Mouse (Mus musculus): ENCODE results near the gene Tmem198. TPM values are rescaled to one million over a fixed set of nuclear protein-coding genes. Genes with fewer than 3 reads are reported as not detected.

The Tmem198 gene
- 3.1 TPM for total RNA-seq (2023)

GRCm38 (mm10) chr1:75478916-75479634 lies at the start of gene Tmem198, which contains the start of gene Chpf:
Tmem198 (plus strand) TSS chr1:75479532.
Chpf (minus strand) TSS chr1:75479307.

GRCm38 (mm10) chr1:75435475-75436328 lies 43.6 kb upstream of the Tmem198 start, which contains the start of gene Gmppa:
Gmppa (plus strand) TSS chr1:75435930.

DNA sequence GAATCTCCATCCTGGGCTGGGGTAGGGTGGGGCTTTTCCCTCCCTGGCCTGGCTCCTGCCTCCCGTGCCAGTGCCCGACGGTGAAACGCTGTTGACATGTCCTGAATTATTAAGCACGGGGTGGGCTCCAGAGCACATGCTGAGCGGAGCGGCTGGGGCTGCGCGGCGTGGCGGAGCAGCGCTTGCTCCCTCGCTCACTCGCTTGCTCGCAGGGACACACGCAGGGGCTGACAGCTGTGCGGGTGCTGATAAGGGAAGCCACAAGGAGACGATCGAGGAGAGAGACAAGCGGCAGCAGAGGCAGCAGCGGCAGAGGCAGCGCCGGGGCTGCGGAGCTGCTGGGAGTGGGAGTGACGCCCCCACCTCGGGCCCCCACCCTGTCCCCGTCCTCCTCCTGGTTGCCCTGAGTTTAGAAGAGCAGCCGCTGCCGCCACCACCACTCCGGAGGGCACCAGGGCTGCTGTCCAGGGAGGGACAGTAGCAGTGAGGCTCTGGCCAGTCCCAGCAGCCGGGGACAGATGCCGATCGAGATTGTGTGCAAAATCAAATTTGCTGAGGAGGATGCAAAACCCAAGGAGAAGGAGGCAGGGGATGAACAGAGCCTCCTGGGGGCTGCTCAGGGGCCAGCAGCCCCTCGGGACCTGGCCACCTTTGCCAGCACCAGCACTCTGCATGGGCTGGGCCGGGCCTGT lies 28.9 kb upstream of the Tmem198 start, which contains the start of gene Asic4:
TSS of gene Asic4 (plus strand) at position 123 of the 692 bp plus-strand sequence.

DNA sequence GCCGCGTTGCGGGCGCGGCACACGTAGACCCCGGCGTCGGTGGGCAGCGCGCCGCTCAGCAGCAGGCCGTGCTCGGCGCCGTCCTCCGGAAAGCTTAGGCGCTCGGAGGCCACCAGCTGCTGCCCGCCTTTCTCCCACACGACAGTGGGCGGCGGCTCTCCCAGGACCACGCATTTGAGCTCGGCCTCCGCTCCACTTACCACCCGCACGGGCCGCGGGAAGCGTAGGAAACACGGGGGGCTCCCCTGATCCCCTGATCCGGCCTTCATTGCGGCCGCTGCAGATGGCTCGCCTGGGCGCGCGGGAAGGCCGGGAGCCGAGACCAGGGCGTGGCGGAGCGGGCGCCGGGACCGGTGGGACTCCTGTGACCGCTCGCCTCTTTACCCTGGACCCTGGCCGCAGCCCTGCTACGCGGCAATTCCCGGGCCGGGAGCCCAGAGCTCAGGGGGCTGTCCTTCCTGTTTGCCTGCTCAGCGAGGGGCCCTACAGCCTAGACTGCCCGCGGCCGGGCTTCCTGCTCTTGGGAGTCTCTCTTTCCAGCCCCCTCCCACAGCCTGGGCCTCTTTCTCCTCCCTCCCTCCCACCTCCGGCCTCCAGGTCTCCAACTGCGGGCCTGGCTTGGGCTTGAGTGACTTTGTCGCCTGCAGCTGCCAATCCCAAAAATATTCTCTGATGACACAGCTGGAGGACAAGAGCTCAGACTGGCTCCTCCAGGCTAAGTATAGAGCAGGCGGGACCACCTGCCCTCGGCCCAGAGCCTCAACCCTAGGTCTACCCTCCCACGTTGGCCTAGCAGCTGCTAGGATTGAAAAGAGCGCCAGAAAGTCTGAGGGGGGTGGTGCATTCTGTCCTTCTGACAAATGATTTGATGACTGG lies 26.9 kb downstream of the Tmem198 start, which contains the start of gene Obsl1:
TSS of gene Obsl1 (minus strand) at position 497 of the 876 bp plus-strand sequence.

DNA sequence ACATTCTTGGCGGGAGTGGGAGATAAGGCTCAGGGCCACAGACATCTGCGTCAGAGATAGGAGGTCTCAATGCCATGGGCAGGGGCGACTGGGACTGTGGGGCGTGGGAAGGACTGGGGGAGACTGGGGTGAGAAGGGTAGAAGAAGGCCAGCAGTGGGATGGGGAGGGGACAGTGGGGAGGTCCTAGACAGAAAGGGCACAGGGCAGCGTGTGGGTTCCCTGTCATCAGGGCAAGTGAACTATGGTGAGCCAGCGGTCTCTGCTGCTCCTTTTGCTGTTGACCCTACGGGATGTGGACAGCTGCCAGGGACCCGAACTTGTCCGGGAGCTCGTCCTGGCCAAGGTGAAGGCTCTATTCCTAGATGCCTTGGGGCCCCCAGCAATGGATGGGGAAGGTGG lies 27.7 kb downstream of the Tmem198 start, which contains the start of gene Inha:
TSS of gene Inha (plus strand) at position 72 of the 400 bp plus-strand sequence.

GRCm38 (mm10) chr1:75521321-75522031 lies 42.1 kb downstream of the Tmem198 start, which contains the start of gene Stk11ip:
Stk11ip (plus strand) TSS chr1:75521529.

Other genes with a start within 250 kb of the Tmem198 start
- not detected for gene A630095N17Rik, start 247.4 kb upstream of the Tmem198 start, total RNA-seq (2023)
- gene Dnajb2, start 243.1 kb upstream of the Tmem198 start, total RNA-seq (2023) = 52.1 TPM
- 0.24 TPM for gene Ptprn, start 215.0 kb upstream of the Tmem198 start, total RNA-seq (2023)
- gene Resp18, start 201.1 kb upstream of the Tmem198 start, total RNA-seq (2023) = not detected
- gene Dnpep, start 161.5 kb upstream of the Tmem198 start, total RNA-seq (2023) = 34.9 TPM
- gene Des, start 119.2 kb upstream of the Tmem198 start, total RNA-seq (2023) = 0.21 TPM
- 0.80 TPM for gene Speg, start 104.2 kb upstream of the Tmem198 start, total RNA-seq (2023)
- 59.5 TPM for gene Gmppa, start 43.6 kb upstream of the Tmem198 start, total RNA-seq (2023)
- not detected for gene Asic4, start 29.1 kb upstream of the Tmem198 start, total RNA-seq (2023)
- gene Chpf, start 225 bp upstream of the Tmem198 start, total RNA-seq (2023) = 22.0 TPM
- 5.1 TPM for gene Obsl1, start 26.9 kb downstream of the Tmem198 start, total RNA-seq (2023)
- 3.0 TPM for gene Inha, start 27.5 kb downstream of the Tmem198 start, total RNA-seq (2023)
- gene Stk11ip, start 42.0 kb downstream of the Tmem198 start, total RNA-seq (2023) = 90.9 TPM
- gene Slc4a3, start 66.7 kb downstream of the Tmem198 start, total RNA-seq (2023) = not detected

Data from CD8-positive naive resting alpha-beta T cell, adult 57 days (primary cell).